Mouse (Mus musculus): ENCODE measurements at regions not wholly inside any gene's neighbourhood (a gene's known extent, or its start where the extent isn't known, plus 50 kb on each side); places are given as distances from the start of the nearest gene placed in this dataset.

GRCm38 (mm10) chr13:25983659-25984058, 713.4 kb upstream of the Nrsn1 start:
- TF ChIP-seq CTCF (IDR thresholded peaks at IDR 0.05; ENCODE audit: borderline replicate concordance, extremely low read depth, insufficient read depth, insufficient read length) (no peak), POLR2A (IDR thresholded peaks at IDR 0.05; ENCODE audit: borderline replicate concordance, extremely low read depth, insufficient read depth, insufficient read length, poor library complexity, severe bottlenecking) (no peak)

All from brain, embryonic 14.5 days (tissue).